Mouse (Mus musculus): ENCODE data around the gene Igll1. TPM values are rescaled to one million over a fixed set of nuclear protein-coding genes. Genes with fewer than 3 reads are reported as not detected.
"Not testable (repeated sequence)": the region's sequence is repeated elsewhere in the genome, so short reads cannot be mapped to it uniquely, and the experiment has no call there.

Gene Igll1
- not detected for total RNA-seq (2022)

DNA sequence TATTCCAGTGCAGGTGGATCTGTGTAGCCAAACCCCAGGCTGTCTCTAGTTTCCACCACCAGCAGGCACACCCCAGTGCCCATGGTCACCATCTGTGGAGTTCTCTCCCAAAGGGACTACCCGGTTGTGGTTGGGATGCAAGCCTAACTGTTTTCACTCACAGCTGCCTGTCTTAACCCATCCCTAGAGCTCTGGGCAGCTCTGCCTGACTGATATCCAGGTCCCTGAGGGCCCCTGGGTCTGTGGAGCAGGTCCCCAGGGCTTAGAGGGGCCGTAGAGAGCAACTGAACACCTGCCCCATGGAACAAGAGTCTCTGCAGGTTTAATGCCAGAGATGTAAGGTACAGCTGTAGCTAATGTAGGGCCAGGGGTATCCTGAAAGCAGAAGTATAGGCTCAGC lies at the start of gene Igll1:
Igll1 (minus strand) TSS at position 8 of the 400 bp plus-strand sequence.
- DNase-seq = no peak

DNA sequence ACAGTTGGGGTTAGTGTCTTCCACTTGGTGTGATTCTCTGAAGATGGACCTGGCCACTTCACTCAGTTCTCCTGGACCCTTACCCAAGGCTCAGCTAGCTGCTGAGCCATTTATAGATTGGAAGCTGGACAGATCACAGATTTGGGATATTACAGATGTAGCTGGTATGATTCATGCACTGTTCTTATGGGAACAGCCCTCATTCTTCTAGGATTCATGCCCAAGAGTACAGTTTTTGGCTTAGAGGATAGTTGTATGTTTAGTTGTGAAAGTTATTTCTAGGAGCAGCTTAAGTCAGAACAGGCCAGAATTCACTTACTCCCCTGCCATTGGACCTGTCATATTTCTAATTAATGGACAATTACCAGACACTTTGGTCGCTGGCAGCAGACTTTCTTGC lies 49.7 kb upstream of the Igll1 start:
- no peak for DNase-seq

DNA sequence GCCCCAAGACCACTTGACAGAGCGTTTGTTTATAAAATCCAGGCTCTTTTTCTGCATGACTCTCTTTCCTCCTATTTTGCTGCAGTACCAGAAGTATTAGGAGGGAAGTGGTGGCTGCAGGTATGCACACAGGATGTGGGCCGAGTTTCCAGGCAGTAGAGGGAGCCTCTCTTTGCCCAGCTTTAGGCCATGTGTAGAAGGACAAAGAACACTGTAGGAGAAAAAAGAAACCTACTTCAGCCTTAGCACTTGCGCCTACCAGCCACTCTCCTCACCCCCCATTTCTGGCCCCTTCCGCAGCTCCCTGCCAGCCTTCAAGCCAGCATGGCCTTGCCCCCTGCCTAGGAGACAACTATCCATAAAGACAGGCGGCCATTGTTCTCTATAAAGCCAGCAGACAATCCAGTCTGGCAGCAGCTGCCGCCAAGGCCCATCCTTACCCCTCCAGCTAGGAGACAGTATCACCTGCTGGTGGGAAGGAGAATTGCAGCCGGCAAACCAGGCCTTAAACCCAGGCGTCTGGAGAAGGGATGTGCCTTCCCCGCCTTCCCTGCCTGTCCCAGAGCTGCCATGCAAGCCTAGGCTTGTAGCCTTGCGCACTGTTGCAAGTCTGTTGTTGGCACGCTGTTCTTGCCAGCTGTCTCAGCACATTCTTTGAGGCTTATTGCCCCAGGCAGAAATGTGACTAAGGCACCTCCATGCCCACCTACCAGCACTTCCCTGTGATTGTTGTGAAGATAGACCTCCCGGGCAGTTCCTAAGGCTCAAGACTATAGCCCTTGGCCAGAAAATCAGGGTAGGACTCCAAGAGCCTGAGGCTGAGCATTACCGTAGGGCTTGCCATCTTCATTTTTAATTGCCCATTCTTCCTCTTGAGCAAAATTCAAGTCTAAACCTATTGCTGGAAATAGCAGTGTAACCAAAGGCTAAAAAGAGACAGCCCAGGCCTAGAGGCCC lies 48.1 kb upstream of the Igll1 start:
- DNase-seq = peak; percentile 69

DNA sequence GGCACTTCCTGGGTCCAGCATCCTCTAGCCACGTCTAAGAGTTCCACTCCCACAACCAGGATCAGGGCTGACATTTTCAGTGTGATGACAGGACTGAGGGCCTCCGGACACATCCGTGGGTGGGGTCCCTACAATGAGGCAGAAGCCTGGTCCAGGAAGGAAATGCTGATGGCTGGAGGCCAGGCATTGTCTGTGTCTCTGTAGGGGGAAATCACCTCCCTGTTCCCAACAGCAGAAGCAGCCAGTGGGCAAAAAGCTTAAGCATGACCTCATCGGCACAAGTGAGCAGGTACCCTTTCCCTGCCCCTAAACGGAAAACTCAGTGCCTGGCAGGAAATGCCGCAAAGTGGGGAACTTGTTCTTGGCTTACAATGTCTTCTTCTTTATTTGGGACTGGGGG lies 44.0 kb upstream of the Igll1 start:
- DNase-seq = peak; percentile 75

DNA sequence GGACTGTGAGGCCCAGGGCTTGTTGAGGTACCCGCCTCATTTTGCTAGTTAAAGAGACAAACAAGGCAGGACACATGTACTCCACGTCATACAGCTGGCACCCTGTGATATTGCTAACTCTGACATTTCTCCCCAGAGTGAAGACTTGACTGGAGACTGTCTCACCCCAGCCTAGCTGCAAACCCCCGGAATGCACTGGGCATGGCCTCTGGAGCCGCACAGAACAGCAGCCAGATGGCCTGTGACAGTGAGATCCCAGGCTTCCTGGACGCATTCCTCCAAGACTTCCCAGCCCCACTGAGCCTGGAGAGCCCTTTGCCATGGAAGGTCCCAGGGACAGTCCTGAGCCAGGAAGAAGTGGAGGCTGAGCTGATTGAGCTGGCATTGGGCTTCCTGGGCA lies 39.4 kb upstream of the Igll1 start:
- DNase-seq = no peak

DNA sequence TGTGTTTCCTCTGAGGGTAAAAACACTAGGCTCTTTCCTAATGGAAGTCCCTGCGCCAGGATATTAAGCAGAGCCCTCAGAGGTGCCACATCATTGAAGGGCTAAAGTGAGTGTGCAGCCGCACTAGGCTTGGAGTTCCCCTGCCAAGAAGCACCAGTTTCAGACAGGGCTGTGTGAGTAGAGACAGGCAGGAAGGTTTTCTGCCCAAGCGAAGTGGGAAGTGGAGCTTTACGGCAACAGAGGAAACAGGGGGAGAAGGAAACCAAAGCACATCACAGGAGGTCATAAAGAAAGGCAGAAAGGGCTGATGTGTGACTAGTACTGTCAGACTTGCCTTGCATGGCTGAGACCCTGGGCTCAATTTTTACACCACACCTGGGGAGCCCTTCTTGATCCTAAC lies 38.5 kb upstream of the Igll1 start:
- DNase-seq = no peak

DNA sequence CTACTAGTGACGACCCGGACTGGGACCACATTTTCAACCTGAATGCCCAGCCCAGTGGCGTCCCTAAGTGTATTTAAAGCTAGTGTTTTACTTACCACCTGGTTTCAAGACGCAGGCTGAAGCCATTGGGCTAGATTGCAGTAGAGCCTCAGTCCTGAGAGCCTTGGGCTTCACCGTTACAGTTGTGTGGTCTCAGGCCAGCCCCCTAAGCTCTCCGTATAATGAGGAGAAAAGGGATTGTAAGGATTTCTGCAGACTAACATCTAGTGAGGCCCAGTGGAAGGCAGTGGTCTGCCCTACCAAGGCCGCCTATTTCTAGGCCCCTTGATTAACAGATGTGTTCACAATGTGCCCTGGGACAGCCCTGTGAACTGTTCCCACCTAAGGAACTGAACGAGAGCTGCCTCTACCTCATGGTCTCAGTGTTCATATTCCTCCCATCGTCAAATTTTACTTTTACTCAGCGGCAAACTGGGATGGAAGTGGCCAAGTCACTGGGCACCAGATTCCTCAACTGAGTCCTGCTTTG lies 33.3 kb upstream of the Igll1 start:
- DNase-seq = no peak

DNA sequence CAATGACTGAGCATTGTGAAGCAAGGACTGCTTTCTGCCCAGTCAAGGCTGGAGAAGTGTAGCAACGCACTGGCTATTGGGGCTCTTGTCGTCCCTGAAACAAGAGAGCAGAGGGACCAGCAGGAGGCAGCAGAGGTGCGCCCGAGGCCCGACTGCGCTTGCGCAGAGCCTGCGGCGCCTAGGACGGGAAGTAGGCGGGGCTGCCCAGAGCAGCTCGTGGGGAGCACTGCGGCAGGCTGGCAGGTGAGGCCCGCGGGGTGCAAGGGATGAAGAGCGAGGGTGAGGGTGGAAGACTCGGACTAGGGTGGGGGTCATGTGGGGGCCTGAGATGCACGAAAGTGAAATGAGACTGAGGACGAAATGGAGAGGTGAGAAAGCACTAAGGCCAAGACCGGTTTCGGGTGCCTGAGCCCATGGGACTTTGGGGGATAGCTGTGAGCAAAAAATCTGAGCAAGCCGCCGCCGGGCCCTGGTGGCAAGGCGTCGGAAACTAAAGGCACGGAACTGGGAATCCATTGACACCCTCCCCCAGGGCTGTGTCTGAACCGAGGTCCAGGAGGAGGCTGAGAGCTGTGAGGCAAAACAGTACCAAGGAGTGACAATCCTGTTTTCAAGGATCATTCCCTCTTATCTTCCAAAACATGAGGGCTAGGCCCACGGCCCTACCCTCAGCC lies 32.7 kb upstream of the Igll1 start, which contains the start of gene Ppm1f:
Ppm1f (plus strand) TSS at position 88 of the 674 bp plus-strand sequence.
- peak; percentile 96 for DNase-seq

DNA sequence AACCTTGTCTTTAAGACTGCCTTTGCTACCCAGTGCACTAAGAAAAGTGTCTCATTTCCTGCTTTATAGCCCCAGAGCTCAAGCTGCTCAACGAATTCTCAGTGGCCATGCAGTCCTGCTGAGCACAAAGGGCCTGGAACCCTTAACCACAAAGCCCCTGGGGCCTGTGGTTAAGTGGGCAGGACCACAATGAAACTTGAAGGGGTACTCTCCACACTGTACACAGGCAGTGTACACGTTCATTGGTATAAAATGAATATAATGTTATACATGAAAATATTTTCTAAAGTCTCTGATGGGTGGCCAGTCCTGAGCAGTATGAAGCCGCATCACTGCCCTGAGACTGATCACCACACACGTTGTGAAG lies 32.2 kb upstream of the Igll1 start:
- DNase-seq = no peak

DNA sequence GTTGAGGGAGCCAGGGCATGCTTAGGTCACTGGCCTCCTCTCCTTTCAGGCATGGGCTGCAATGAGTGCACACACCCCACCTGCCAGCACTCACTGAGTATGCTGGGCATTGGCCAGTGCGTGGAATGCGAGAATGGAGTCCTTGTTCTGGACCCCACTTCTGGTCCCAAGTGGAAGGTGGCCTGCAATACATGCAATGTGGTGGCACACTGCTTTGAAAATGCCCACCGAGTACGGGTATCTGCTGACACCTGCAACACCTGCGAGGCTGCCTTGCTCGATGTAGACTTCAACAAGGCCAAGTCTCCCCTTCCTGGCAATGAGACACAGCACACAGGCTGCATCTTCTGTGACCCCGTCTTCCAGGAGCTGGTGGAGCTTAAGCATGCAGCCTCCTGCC lies 28.6 kb upstream of the Igll1 start:
- no peak for DNase-seq

DNA sequence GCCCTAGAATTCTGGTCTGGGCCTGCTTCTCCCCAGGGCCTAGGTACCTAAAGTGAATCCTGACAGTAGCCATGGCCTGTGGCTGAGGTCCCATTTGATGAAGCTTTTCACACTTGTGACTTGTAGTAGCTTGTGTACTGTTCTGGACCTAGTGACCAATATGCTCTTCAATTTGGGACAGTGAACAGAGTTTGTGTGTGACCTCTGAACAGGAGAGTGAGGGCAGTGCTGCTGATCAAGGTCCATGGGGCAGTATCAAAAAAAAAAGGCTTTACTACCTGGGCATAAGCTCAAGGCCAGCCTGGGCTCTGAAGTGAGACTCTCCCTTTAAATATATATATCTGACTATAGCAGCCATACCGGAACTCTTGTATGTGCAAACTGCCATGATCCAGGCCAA lies 24.6 kb upstream of the Igll1 start:
- DNase-seq = no peak

DNA sequence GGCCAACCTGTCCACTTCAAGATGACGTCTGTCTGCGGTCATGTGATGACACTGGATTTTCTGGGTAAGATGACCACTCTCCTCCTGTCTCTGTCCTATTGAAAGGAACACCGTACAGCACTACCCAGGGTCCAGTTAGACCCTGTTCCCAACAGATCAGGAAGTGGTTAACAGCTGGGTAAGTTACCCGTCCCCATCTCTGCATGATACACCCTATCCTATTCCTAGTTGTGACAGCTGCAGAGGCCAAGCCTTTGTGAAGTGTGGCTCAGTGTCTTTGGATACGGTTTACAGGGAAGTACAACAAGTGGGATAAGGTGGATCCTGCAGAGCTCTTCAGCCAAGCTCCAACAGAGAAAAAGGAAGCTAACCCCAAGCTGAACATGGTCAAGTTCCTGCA lies 15.2 kb upstream of the Igll1 start:
- DNase-seq = no peak

DNA sequence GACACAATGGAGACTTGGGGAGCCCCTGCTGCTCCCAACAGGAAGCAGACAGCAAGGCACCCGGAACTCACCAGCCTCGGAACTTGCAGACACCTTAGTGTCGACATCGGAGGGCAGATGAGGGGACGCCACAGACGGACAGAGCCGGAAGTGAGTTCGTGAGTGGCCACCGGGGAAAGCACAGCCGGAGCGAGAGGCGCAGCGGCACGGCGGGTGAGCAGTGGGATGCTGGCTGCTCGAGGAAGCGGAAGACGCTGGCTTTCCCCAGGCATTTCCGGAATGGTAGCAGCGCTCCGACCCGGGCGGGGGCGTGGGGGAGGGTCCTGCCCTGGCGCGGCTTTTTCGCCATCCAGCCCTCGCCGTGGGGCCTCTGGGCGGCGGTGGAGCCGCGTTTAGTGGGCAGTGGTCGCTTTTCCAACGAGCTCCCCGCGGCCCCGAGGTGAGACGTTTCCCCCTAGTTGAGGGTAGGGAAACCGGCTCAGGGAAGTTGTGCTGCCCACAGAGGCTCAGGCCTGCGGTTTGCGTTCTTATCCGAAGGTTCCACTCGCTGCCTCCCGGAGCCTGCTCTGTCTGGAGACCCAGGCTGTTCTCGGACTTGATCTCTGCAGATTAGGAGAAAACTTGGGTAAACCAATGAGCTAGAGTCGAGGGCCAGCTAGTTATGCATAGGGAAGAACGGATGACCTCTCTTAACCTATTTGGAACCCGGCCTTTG lies 7.0 kb upstream of the Igll1 start, which contains the start of the genes Top3b and Vpreb1:
Top3b (plus strand) TSS at position 120 of the 715 bp plus-strand sequence.
Vpreb1 (minus strand) TSS at position 227 of the 715 bp plus-strand sequence.
- peak; percentile 86 for DNase-seq

DNA sequence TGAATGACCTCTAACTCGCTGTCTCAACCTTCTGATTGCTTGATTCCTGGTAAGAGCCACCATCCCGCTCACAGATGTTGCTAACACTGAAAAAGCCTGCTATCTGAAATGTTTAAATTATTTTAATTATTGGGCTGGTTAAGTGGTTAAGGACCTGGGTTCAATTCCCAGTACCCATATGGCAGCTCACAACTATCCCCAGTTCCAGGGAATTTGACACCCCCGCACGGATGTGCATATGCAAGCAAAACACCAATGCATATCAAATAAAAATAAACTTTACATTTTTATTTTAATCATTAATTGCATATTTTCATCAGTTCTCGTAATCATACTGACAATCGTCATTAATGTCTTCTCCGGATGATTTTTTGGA lies 6.4 kb upstream of the Igll1 start:
- DNase-seq = no peak

DNA sequence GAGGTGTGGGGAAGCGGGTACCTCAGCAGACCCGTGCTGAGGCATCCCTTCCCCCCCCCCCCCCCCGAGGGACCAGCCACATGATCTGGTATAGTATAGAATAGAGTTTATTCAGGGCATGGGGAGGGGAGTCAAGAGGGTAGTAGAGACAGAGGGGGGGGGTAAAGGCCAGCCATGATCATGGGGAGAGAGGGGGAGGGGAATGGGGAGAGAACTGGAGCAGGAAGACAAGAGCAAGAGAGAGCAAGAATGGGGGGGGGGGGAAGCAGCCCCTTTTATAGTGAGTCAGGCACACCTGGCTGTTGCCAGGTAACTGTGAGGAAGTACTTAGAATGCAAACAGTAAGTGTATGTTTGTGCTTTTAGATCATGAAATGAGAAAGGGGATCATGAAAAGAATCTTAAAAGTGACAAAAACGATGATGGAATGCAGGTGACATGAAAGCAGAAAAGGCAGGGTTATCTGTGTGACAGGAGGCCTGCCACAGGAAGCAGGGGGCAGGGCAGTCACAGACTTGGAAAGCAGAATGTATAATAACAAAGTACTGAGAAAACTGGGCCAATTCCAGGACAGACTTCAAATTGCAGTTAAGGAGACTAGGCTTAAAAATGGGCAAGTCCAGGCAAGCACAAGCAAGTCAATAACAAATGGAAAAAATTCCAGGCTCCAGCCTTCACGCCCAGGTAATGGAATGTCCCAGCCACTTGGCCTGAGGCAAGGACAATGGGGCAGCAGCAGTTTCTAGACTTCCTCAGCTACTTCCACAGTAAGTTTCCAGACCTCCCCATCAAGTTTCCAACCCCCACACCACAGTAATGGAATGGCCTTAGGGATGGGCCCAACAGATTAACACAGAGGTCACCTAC lies 2.1 kb upstream of the Igll1 start:
- no peak for DNase-seq

DNA sequence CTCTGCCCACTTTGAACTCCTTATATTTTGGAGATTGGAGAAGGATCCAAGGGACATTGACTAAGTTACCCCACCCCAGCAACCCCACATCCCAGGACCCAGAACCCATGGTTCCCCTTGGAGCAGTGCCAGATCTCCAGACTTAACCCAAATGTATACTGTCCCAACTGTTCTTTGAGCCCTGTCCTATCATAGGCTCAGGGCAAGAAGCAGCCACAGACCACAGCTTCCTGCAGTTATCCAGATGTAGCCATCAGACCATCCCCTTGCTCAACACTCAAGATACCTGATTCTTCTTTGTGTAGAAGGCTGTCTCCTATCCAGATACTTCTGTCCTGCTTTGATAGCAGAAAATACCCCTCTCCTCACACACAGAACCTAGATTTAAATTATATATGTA lies 1.4 kb upstream of the Igll1 start:
- no peak for DNase-seq

DNA sequence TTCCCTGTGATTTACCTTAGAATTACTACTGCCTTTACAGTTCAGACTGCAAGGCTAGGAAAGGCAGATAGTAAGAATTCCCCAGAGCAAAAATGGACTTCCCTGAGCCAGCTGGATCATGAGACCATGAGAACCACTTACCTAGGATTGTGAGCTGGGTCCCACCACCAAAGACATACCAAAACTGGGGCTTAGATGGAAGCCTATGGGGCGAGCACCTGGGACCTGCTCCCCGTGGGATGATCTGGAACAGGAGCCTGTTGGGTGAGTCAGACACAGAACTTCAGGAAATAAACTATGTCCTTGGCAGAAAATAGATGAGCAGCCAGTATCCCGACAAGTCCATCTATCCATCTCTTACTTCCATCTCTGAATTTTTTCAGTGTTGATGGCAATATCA lies 1.5 kb downstream of the Igll1 start:
- no peak for DNase-seq

DNA sequence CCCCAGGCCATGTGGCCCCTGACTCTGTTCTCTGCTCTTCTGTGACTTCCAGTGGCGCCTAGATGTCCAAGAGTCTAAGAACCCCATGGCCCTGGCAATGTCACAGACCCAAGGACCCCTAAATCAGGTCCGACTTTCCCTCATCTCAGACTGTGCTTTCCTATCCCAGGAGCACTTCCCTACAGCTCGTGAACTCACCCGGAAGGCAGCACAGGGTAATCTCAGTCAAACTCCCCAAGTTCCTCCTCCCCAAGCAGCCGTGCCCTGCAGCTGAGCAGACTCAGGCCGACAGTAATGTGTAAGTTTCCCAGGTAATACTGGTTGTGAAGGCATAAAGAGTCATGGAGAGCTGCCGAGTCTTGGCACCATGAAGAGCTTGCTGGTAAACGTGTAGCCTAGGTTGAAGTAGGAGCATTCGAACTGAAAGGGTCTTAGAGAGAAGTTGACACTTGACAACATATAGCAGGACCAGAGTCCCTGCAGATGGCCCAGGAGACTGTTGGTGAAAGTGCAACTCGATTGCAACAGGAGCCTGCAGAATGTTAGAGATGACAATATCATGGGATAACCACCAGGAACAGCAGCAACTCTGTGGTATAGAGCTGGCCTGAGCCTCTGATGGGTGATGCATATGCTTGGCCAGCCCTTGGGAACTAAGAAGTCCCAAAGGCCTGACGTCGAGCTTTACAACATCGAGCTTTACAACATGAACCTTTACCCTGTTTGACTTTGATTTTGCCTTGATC lies 6.9 kb downstream of the Igll1 start:
- DNase-seq = no peak

DNA sequence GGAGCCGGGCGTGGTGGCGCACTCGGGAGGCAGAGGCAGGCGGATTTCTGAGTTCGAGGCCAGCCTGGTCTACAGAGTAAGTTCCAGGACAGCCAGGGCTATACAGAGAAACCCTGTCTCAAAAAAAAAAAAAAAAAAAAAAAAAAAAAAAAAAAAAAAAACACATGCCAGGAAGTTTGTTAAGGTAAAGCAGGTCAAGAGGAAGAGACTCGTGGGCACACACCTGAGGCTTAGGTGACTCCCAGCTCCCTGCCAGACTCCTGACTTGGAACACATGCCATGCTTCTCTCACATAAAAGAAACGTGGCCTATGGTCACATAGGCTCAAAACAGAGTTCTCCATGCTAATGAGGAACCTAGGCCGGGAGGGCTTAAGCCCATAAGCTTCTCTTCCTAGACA lies 7.7 kb downstream of the Igll1 start:
- DNase-seq = not testable (repeated sequence)

DNA sequence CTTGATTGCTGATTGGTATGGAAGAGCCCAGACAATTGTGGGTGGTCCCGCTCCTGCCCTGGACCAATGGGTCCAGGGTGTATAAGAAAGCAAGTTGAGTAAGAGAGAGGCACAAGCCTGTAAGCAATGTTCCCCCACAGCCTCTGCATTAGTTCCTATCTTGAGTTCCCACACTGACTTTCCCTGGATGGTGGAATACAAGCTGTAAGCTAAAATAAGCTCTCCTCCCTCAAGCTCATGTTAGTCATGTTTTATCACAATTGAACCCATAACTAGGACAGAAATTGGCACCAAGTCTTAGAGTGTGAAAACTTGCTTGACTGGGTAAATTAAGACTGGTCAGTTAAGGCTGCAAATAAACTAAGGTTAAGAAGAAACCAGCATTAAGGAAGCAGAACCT lies 8.2 kb downstream of the Igll1 start:
- DNase-seq = no peak

DNA sequence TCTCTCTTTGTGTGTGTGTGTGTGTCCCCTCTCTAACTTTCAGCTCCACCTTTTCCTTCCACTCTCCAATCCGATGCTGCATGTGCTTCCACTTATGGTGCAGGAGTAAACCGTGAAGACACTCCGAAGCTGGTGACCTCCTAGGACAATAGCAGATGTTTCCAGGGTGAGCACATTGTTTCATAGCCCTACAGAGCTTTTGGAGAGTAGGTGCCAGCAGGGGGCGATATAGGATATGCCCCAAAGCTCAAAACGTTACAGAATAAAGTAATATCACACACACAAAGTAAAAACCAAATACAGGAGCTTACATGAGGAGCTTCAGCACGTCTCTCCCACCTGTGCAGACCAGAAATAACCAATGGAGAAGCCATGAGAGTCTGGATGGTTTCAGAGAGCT lies 8.9 kb downstream of the Igll1 start:
- DNase-seq = no peak
